Mouse (Mus musculus) fat pad, adult 2 months (tissue): ENCODE results near the gene Ppia.
"Not testable (repeated sequence)": the region's sequence is repeated elsewhere in the genome, so short reads cannot be mapped to it uniquely, and the experiment has no call there.

Source experiments
- DNase-seq: peaks from one replicate; pipeline ENCODE4 v3.0.0-alpha.2; 2011; ENCODE audit warnings: low read depth, low spot score; ENCODE audit errors: extremely low read depth

Gene Ppia

GRCm38 (mm10) chr11:6403830-6404405 is 11.3 kb upstream of the Ppia start:
- no peak for DNase-seq

GRCm38 (mm10) chr11:6404699-6405566 is 10.3 kb upstream of the Ppia start:
- no peak for DNase-seq

- DNase-seq = no peak
These were observed 9.6 kb upstream of the Ppia start for GRCm38 (mm10) chr11:6405591-6406081.

DNA sequence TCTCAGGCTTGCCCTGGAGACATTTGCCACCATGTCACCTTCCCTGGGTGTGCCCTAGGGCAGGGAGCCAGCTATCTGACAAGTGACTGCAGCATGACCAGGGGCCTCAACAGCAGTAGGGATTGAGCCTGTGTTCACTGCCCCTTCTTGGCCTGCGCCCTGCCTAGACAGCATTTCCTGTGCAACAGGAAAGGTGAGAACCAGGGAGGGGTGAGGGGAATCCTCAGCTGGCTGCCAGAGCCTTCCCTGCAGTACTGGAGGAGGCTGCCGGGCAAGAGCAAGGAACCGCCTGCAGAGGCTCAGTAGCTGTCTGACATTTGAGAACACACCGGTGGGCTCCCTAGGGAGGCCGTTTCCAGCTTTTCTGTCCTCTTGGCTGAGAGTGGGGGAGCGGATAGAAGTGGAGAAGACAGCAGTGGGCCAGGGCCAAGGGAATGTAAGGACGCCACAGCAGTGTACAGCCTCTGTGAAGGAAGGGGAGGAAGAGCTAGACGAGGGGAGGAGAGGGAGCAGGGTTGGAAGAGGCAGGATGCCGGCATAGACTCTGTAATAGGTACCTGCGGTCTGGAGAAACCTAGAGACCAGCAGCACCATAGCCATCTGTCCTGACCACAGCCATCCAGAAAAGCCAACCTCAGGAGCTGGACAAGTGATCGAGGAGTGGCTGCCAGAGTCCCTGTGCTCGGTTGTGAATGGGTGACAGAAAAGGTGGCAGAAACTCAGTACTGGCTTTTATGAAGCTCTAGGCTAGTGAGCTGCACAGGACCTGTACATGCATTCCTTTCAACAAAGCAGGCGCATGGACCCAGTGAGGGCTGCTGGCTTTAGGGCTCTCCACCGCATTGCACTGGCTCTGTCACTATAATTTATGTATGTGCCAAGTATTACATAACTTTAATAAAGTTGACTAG is 8.7 kb upstream of the Ppia start:
- DNase-seq = no peak

GRCm38 (mm10) chr11:6407162-6407621 is 8.1 kb upstream of the Ppia start:
- DNase-seq = no peak

GRCm38 (mm10) chr11:6410050-6410602 is 5.1 kb upstream of the Ppia start:
- no peak for DNase-seq

GRCm38 (mm10) chr11:6410755-6411154 is 4.5 kb upstream of the Ppia start:
- not testable (repeated sequence) for DNase-seq

DNA sequence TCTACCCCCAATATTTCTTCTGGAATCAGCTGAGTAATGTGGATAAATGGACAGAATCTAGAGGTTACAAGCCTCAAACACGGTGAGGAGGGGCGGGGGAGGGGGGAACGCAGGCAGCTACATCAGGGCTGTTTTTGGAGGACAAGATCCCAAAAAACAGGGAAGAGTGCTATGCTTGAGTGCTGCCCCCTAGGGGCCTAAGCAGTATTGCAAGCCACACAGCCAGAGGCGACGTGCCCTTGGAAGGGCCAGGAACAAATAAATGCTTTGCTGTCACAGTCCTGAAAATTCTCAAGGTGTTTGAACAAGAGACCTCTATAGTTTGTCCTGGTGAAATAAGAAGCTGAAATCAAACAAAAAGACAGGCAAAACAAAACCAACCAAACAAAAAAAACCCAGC is 3.6 kb upstream of the Ppia start:
- no peak for DNase-seq

DNA sequence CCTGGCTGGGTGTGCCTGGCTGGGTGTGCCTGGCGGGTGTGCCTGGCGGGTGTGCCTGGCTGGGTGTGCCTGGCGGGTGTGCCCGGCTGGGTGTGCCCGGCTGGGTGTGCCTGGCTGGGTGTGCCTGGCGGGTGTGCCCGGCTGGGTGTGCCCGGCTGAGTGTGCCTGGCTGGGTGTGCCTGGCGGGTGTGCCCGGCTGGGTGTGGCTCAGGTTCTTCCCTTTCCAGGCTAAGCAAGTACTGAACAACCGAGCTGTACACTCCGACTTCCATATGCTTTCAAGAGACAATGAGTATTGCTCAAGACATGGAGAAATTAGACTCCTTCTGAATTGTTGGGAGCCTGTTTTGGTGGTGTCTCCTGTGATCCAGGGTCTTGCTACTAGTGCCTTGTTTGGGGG is 2.0 kb upstream of the Ppia start:
- DNase-seq = no peak

- no peak for DNase-seq
These were observed 535 bp downstream of the Ppia start for GRCm38 (mm10) chr11:6415551-6416404.

DNA sequence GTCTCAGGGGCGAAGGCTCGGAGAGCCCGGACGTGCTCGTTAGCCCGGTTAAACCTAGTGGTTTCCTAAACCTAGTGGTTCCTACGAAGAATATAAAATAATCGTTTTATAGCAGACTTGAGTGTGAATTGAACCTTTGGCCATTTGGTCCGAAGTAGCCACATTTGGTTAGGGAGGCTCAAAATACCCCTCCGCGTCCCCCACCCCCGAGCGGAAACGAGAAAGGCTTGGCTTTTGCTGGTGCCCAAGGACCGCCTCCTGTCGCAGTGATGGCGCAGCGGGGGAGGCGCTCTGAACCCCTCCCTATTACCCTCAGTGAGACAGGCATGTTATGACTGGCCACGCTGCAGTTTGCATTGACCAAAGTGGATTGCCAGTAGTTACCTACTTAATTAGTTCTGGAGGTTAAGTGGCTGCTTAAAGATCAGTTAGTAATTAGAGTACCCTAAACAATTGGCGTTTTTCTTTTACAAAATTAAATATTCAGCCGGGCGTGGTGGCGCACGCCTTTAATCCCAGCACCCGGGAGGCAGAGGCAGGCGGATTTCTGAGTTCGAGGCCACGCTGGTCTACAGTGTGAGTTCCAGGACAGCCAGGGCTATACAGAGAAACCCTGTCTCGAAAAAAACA is 1.3 kb downstream of the Ppia start:
- DNase-seq = no peak

DNA sequence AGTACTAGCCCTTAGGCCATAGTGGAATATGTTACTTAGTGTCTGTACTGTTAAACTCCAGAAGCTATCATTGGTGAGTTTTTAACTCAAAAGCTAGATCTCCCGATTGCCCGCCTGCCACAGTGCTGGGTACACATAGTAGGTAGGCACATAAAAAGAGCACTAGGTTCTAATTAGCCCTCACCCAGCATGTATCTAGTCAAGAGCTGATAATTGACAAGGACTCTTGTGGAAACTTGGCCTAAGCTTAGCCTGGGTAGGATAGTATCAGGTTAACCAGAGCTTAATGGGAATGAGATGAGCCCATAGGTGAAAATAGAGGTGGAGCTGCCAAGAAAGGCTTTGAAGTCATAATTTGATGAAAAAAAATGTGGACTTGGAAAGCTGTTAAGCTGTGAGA is 1.8 kb downstream of the Ppia start:
- no peak for DNase-seq

DNA sequence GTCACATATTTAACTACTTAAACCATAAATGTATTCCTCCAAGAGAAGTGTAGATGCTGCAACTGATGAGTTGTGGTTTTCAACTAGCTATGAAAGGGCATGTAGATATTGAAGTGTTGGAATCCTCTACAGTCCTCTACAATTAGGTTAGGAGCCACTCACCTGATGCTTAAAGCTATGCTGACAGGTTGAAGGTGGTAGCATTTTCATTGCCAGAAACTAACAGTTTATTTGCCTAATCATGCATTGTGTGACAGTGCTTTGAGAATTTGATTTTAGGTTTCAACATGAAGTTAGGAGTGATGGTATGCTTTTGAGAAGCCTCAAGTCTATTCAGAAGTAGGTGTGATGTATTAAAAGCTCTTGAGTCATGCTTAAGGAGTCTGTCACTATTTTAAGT is 2.2 kb downstream of the Ppia start:
- DNase-seq = no peak

GRCm38 (mm10) chr11:6418751-6419150 is 3.5 kb downstream of the Ppia start:
- DNase-seq = no peak

GRCm38 (mm10) chr11:6419156-6419555 is 3.9 kb downstream of the Ppia start:
- not testable (repeated sequence) for DNase-seq

DNA sequence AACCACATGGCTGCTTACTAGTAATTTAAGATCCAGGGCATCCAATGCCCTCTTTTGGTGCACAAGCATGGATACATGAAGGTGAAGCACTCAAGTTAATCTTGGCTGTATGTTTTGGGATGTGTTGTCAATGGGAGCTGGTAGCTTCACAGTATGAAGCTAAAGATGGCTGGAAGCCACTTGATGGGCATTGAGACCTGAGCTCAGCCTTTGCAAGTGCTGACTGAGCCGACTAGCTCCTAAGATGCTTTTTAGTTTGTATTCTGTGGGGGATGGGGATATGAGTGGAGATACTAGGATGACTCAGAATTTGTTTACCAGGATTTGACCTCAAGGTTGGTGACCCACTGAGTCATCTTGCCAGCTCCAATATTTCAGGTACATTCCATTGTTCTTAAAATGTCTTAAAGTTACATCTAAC is 5.0 kb downstream of the Ppia start:
- no peak for DNase-seq

GRCm38 (mm10) chr11:6420722-6421350 is 5.6 kb downstream of the Ppia start:
- no peak for DNase-seq

GRCm38 (mm10) chr11:6430186-6430585 is 14.9 kb downstream of the Ppia start:
- no peak for DNase-seq

GRCm38 (mm10) chr11:6436442-6436841 is 21.2 kb downstream of the Ppia start:
- no peak for DNase-seq
